Mouse (Mus musculus) ES-Bruce4 (cell line): Measurements from ENCODE around the gene Pitpnb.

Experiments used
- CTCF ChIP-seq: IDR thresholded peaks from one replicate; pipeline ENCODE4 v1.8.1; 2011; ENCODE audit warnings: low read depth, low read length
- POLR2A ChIP-seq: IDR thresholded peaks from one replicate; pipeline ENCODE4 v1.8.1; 2011; ENCODE audit warnings: low read length; ENCODE audit not compliant: insufficient read depth

GRCm38 (mm10) chr5:111304730-111305129, 25.8 kb upstream of the Pitpnb start:
- TF ChIP-seq POLR2A (no peak), CTCF (no peak)
